Mouse (Mus musculus) stomach, postnatal 0 days (tissue): ENCODE data around the gene Jam3. TPM values are rescaled to one million over a fixed set of nuclear protein-coding genes. Genes with fewer than 3 reads are reported as not detected.

Experiments
- ATAC-seq: fragments of 200-750 bp; cut with Nextera tagmentation; 2 replicates; pipeline ENCODE4 v1.8.0; 2017; ENCODE audit not compliant: low FRiP score, low TSS enrichment
- DNase-seq: peaks from one replicate; pipeline ENCODE4 v3.0.0-alpha.2; 2016; ENCODE audit warnings: low spot score
- H3K27ac ChIP-seq: fragments of 300-500 bp; sonication (generic); replicated peaks from 2 replicates; pipeline ENCODE4 v1.5.1; 2014; ENCODE audit warnings: mild to moderate bottlenecking, control low read depth
- H3K27me3 ChIP-seq: fragments of 300-500 bp; sonication (generic); 2 replicates; pipeline ENCODE4 v1.6.1; 2014; ENCODE audit warnings: low read length; ENCODE audit not compliant: control insufficient read depth, insufficient read depth
- H3K36me3 ChIP-seq: fragments of 300-500 bp; sonication (generic); 2 replicates; pipeline ENCODE4 v1.6.1; 2014; ENCODE audit warnings: low read length, mixed read lengths; ENCODE audit not compliant: control insufficient read depth, insufficient read depth
- H3K4me1 ChIP-seq: fragments of 300-500 bp; sonication (generic); replicated peaks from 2 replicates; pipeline ENCODE4 v1.6.1; 2014; ENCODE audit warnings: antibody characterized with exemption; ENCODE audit not compliant: control insufficient read depth, insufficient read depth
- H3K4me2 ChIP-seq: fragments of 300-500 bp; sonication (generic); replicated peaks from 2 replicates; pipeline ENCODE4 v1.6.1; 2014; ENCODE audit warnings: low read depth, mild to moderate bottlenecking, control low read depth, moderate library complexity
- H3K4me3 ChIP-seq: fragments of 300-500 bp; sonication (generic); 2 replicates; pipeline ENCODE4 v1.5.1; 2014; ENCODE audit warnings: low read depth, low read length, control low read depth
- H3K9ac ChIP-seq: fragments of 300-500 bp; sonication (generic); 2 replicates; pipeline ENCODE4 v1.6.1; 2014; ENCODE audit warnings: mild to moderate bottlenecking, low read length, control low read depth, mixed read lengths
- H3K9me3 ChIP-seq: fragments of 300-500 bp; sonication (generic); 2 replicates; pipeline ENCODE4 v1.6.1; 2016; ENCODE audit warnings: low read length; ENCODE audit not compliant: control insufficient read depth
- CTCF ChIP-seq: IDR thresholded peaks from 2 replicates; pipeline ENCODE4 v1.5.1; 2016; ENCODE audit warnings: antibody characterized with exemption, low read depth, mild to moderate bottlenecking, moderate library complexity
- EP300 ChIP-seq: optimal IDR thresholded peaks from 2 replicates; pipeline ENCODE3; 2016; ENCODE audit warnings: antibody characterized with exemption
- WGBS: fragments of 180-500 bp; shearing (Covaris S2); extraction: QIAGEN DNeasy Blood & Tissue Kit; methylation state at CpG from one replicate; pipeline ENCODE4 v1.1.7; 2014; 5-methylcytosine and 5-hydroxymethylcytosine counted together
- polyA plus RNA-seq: library from polyadenylated mRNA; unstranded; fragments of >200 nt; fragmentation: Nextera tagmentation; extraction: Ambion mirVana; gene quantifications from 2 replicates; pipeline ENCODE4 v1.2.1, GENCODE M21; 2015

Gene Jam3
- polyA plus RNA-seq, 1 experiment from 2014 or later, result 30.8 TPM

DNA sequence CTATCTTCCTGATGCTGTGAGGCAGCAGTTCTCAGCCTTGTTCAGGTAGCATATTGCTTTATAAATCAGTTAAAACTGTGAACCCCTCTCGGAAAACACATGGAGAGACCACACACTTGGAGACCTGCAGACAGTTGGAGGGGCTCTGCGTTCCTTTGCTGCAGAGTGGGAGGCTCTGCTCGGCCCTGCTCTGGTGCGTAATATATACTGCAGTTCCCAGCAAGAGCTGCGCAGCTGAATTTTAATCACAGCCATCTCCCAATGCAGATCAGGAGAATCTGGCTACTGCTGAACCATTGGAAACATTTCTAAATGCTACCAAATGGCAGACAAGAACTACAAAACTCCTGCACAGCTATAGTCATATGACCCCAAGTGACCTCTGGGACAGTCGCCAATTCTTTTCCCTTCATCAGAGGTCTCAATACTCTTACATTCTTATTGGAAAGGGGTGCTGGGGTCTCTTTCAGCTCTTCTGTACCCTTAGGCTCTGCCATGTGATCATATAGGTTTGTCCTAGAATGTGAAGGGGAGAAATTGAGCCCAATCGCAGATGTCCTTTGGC is 33.5 kb upstream of the Jam3 start:
- Histone ChIP-seq H3K27me3 (no peaks in the 10 kb centered on the region), H3K4me2 (no peak overlapping the region), H3K36me3 (no peaks in the 10 kb centered on the region), H3K9ac (no peak overlapping the region), H3K4me1 (peaks cover 4% of the 10 kb centered on the region), H3K27ac (no peak overlapping the region), H3K9me3 (no peaks in the 10 kb centered on the region), H3K4me3 (no peak overlapping the region)
- TF ChIP-seq CTCF, result no peak
- TF ChIP-seq EP300, result no peak
- 80% methylated on average over 7 of the region's 7 CpGs for WGBS
- DNase-seq, result no peak
- no peak for ATAC-seq

DNA sequence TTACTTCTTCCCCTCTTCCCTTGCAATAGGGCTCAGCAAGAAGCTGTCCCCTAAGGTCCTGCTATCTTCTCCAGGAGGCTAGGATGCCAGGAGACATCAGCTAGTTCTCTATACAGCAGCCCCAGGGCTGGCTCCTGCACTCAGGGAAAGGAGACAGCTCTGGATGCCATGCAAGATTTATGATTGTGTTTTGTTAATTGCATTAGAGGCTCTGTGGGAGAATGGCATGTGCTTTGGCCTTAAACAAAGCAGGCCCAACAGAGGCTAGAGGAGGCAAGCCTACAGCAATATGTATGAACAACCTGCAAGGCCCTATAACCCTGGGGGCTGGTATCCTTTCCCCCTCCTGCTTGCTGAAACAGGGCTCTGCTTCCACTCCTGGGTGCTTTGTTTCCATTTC is 30.6 kb upstream of the Jam3 start:
- no peak for DNase-seq
- H3K27me3 ChIP-seq, result no peaks in the 10 kb centered on the region
- TF ChIP-seq EP300 (no peak), CTCF (no peak)
- H3K4me3 ChIP-seq, result no peak overlapping the region
- no peak overlapping the region for H3K9ac ChIP-seq
- no peak overlapping the region for H3K4me2 ChIP-seq
- H3K4me1 ChIP-seq, result no peaks in the 10 kb centered on the region
- no peaks in the 10 kb centered on the region for H3K9me3 ChIP-seq
- H3K36me3 ChIP-seq, result no peaks in the 10 kb centered on the region
- ATAC-seq, result no peak
- no peak overlapping the region for H3K27ac ChIP-seq

DNA sequence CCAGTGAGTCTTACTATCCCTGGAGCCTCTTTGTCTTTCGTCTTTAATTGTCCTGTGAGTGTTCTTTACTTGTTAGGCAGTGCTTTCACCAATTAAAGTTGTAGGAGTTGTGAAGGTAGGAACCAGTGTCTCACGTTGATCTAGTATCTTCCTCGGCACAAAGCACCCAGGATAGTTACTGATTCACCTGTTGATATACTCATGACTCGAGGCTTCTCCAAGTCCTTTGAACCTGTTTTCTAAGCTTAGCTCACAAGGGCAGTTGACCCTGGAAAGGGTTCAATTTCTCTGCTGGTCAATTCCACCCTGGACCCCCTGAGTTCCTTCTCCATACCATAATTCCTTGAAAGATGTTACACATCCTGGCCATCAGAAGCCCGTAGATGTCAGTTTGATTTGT is 26.9 kb upstream of the Jam3 start:
- Histone ChIP-seq H3K36me3 (no peaks in the 10 kb centered on the region), H3K9ac (no peak overlapping the region), H3K4me1 (no peaks in the 10 kb centered on the region), H3K4me2 (no peak overlapping the region), H3K27ac (no peak overlapping the region), H3K4me3 (no peak overlapping the region), H3K9me3 (no peaks in the 10 kb centered on the region), H3K27me3 (no peaks in the 10 kb centered on the region)
- WGBS, result 72% methylated on average over 5 of the region's 5 CpGs
- ATAC-seq (no peak), DNase-seq (no peak)
- TF ChIP-seq EP300 (no peak), CTCF (no peak)

- Histone ChIP-seq H3K4me3 (no peak overlapping the region), H3K36me3 (no peaks in the 10 kb centered on the region), H3K4me1 (no peaks in the 10 kb centered on the region), H3K9ac (no peak overlapping the region), H3K9me3 (no peaks in the 10 kb centered on the region), H3K4me2 (no peak overlapping the region), H3K27me3 (no peaks in the 10 kb centered on the region), H3K27ac (no peak overlapping the region)
- 51% methylated on average over 3 of the region's 3 CpGs for WGBS
- ATAC-seq, result no peak
- DNase-seq, result no peak
- TF ChIP-seq CTCF (peak; percentile 46), EP300 (no peak)
Observed at GRCm38 (mm10) chr9:27180492-27180891, 25.3 kb upstream of the Jam3 start.

GRCm38 (mm10) chr9:27178935-27179334 is 23.7 kb upstream of the Jam3 start:
- Histone ChIP-seq H3K27me3 (no peaks in the 10 kb centered on the region), H3K4me3 (no peak overlapping the region), H3K4me1 (no peaks in the 10 kb centered on the region), H3K27ac (no peak overlapping the region), H3K4me2 (no peak overlapping the region), H3K9ac (no peak overlapping the region), H3K9me3 (no peaks in the 10 kb centered on the region), H3K36me3 (no peaks in the 10 kb centered on the region)
- ATAC-seq (no peak), DNase-seq (no peak)
- WGBS, result 43% methylated on average over 4 of the region's 4 CpGs
- no peak for TF ChIP-seq EP300
- no peak for TF ChIP-seq CTCF

DNA sequence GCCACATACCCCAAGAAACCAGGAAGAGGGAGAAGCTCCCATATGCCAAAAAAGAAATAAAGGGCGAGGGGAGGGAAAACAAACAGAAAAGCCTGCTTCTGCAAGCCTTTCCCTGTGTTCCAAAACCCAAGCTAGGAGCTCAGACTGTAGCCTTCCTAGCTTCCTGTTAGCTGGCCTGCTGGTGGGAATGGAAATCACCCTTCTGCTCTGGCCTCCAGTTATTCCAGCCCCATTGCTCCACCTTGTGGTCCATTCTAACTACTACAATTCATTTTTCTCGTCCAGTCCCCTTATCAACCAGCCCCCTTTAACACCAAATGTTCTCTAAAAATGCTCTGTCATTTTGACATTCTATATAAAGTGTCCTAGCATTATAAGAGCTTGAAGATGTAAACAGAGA is 20.9 kb upstream of the Jam3 start:
- Histone ChIP-seq H3K27ac (no peak overlapping the region), H3K4me3 (no peak overlapping the region), H3K27me3 (no peaks in the 10 kb centered on the region), H3K4me2 (no peak overlapping the region), H3K9me3 (no peaks in the 10 kb centered on the region), H3K4me1 (no peaks in the 10 kb centered on the region), H3K36me3 (no peaks in the 10 kb centered on the region), H3K9ac (no peak overlapping the region)
- 10% methylated on average over 2 of the region's 2 CpGs for WGBS
- TF ChIP-seq CTCF (peak; percentile 94), EP300 (no peak)
- DNase-seq, result peak; percentile 48
- peak; percentile 86 for ATAC-seq
